Mouse (Mus musculus) erythroblast, embryonic 14.5 days (primary cell): ENCODE measurements around the gene Os9.

Experiments used
- GATA1 ChIP-seq: IDR thresholded peaks from 2 replicates; pipeline ENCODE4 v1.6.1; 2012; ENCODE audit warnings: low read length, inconsistent platforms, mixed read lengths
- TAL1 ChIP-seq: IDR thresholded peaks from 3 replicates; pipeline ENCODE4 v1.6.1; 2012; ENCODE audit warnings: low read length, inconsistent platforms, mixed read lengths

DNA sequence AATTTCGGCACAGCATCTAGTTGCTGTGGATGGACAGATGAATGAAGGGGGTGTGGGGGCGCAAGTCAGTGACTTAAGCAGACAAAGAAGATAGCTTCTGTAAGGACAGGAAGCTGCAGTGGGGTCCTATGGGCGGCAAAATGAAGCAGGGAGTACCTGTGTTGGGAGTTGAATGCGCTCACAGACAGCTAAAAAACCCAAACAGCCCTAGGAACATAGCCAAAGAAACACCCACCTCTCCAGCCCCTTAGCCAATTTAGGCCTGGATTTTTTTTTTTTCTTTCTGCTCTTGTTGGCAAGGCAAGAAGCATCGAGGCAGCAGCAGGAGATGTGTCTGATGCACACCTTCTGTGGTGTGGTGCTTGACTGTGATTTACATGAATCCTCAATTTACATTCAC is 59.8 kb downstream of the Os9 start:
- TF ChIP-seq GATA1 = no peak
- TF ChIP-seq TAL1 = no peak
